Mouse (Mus musculus): ENCODE data around the gene Angel2.

Gene Angel2

GRCm38 (mm10) chr1:190980470-190980869, 55.6 kb downstream of the Angel2 start:
- 86% methylated on average over 1 of the region's 1 CpGs for WGBS

GRCm38 (mm10) chr1:190981412-190981811, 56.5 kb downstream of the Angel2 start:
- WGBS = 84% methylated on average over 4 of the region's 4 CpGs

GRCm38 (mm10) chr1:190989437-190990082, 64.6 kb downstream of the Angel2 start:
- WGBS = 56% methylated on average over 9 of the region's 9 CpGs

GRCm38 (mm10) chr1:190995548-190995947, 70.6 kb downstream of the Angel2 start:
- 45% methylated on average over 7 of the region's 7 CpGs for WGBS

- WGBS = 63% methylated on average over 6 of the region's 6 CpGs
Observed at GRCm38 (mm10) chr1:190996346-190996877, 71.5 kb downstream of the Angel2 start.
